Mouse (Mus musculus) R1 (cell line): Measurements from ENCODE around the gene Atg7.

Experiments
- DNase-seq: peaks from one replicate; pipeline ENCODE4 v3.0.0-alpha.2; 2018; ENCODE audit warnings: low read depth, low spot score

Gene Atg7

DNA sequence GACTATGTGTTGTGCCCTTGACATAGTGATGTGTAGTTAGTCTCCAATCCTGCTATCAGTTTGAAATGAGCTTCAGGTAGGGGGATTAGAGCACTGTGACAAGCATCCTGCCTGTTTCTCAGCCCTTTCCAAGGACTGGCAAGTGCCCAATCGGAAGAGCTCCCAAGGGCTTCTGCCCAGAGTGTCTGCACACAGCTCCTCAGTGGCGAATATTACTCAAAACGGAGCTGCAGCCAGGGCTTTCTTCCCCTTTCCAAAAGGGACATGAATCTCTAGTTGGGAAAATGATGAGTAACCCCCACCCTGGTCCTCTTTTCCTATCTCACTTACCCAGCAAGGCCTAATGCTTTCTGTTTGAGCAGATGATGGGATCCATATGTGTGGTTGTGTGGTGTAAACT, 90.8 kb downstream of the Atg7 start:
- no peak for DNase-seq

DNA sequence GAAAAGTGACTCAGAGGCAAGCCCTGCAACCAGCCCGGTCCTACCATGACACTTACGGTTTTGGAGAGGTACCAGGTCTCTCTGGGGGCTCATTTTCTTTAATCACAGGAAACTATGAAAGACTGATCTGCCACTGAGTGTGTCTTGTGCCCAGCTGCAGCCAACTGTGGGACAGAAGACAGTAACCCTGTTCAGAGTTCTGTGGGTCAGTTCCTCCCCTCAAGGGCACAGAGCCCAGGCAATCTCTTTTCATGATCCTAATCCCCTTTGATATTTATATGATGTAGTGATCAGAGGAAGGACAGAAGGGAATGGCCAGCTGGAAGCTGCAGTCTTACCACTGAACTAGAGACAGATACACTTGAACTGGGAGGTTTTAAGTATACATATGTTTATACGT, 92.2 kb downstream of the Atg7 start:
- no peak for DNase-seq

DNA sequence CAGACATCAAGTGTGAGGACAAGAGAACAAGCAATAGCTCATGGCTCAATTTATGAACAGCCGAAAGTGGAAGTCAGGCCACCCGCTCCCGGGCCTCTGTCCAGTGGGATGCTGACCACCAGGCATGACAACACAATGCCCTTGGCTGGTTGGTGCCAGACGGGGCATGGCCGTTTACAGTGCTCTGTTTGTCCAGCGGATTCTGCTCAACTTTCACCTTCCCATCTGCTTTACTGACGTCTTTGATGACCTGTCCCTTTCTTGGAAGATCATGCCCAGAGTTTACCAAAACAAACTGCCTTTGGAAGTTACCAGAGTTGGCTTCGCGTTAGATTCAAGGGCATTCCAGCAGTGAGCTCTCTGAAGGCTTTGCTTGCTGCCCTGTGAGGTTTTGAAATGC, 93.5 kb downstream of the Atg7 start:
- no peak for DNase-seq

DNA sequence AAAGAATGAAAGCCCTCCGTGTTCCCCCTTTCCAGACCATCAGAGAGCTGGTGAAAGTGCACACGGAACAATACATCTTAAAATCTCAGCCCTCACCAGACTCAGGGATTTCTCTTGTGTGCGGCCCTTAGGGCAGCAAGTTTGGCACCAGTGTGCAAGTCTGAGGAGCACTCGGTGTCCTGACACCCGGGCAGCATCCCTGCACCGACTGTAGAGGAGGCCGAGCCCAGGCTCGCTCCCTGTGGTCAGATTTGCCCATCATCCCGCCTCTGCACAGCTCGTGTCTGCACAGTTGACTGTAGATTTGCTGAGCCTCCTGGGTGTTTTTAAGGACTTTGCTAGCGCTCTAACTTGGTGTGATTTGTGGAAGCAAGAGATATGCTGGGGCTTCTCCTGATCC, 94.3 kb downstream of the Atg7 start:
- no peak for DNase-seq

DNA sequence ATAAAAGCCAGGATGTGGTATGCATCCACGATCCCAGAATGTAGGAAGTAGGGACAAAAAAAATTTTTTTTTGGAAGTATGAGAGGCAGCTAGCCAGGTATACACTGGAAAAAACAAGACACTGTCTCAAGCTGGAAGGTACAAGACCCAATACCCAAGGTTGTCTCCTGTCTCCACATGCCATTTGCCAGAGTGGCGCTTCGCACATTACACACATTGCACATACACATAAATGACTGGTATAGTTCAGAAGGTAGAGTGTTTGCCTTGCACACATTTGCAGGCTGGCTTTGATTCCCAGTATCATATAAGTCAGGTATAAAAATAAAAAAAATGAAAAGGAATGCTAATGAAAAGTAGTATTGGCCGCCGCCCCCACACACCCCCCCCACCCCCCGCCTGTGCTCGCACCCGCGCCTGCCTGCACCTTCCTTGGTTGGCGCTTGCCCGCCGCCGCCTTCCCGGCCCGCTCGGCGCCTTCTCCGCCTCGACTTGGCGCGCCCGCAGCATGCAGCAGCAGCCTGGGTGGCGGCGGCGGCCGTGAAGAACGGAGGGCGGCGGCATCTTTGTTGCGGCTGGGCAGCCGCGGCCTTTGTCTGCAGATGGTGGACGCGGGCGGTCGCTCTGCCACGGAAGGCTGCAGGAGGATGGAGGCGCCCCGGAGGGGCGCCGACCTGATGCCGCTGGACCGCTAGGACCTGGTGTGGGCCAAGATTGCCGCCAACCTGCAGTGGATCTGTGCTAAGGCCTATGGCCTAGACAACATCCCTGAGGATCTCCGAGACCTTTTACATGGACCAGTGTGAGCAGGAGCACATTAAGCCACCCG, 95.2 kb downstream of the Atg7 start:
- peak; percentile 5 for DNase-seq

DNA sequence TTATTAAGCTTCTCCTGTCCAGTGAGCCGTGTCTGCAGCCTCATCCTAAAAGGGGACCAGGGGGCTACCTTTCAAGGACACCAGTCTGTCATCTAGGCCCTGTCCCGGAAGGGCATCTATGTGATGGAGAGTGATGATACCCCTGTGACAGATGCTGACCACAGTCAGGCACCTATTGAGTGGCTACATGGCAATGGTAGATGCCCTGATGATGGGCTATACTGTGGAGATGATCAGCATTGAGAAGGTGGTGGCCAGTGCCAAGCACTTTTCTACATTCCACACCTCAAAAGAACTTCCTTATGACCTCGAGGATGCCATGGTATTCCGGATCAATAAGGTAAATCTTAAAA, 95.8 kb downstream of the Atg7 start:
- DNase-seq = no peak

DNA sequence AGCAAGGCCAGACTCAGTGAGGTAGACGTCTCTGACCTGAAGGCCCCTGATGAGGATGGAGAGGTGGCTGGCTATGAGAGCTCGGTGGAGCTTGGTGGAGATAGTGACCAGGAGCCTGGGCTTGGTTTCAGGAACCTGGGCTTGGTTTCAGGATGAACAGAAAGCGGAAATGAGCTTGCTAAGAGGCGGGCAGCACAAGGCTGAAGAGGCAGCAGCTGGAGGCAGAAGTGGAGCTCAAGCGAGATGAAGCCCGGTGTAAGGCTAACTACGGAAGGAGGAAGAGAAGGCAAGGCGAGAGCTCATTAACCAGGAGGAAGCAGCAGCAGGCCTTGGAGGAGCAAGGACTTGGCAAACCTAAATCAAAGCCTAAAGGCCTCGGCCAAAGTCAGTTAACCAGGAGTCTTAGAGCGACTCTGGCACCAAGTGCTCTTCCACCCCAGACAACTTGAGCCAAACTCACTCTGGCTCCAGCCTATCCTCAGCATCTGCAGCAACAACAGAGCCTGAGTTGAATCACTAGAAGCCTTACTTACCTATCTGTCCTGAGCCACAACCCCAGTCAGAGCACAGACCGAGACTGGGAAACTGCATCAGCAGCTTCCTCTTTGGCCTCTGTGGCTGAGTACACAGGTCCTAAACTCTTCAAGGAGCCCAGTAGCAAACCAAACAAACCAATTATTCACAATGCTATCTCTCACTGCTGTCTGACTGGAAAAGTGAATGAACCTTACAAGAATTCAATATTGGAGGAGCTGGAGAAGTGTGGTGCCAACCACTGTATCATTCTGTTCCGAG, 99.5 kb downstream of the Atg7 start:
- DNase-seq = no peak

DNA sequence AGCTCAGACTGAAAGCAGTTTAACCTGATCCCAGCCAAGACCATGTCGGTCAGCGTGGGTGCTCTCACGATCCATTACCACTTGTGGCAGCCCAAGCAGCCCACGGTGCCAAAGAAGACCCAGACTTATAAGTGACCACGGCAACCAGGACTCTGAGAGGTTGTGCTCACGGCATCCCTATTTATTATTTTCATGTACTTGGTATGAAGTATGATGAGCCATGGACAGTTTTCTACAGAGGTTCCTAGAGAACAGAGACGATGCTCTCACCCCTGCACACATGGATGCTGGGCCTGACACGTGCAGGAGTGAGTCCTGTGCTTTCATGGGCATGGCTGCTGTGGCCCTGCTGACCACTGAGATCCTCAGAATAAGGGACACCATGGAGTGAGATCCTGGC, 100.2 kb downstream of the Atg7 start:
- no peak for DNase-seq

DNA sequence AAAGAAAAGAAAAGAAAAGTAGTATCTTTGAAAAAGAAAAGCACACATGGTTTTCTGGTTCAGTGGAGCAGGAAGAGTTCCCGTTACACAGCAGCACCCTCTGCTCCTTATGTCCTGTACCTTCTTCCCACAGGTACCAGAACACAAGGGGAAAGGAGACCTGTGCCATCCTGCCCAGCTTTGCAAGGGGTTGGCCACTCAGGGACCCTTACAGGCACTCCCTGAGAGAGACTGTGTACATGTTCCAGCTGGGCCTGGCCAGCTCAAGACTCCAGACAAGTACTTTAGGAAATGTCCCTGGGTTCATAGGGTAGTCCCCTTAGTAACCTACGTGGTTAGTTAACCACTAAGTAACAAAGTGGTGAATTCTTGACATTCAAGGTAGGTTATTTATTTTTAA, 100.9 kb downstream of the Atg7 start:
- no peak for DNase-seq

DNA sequence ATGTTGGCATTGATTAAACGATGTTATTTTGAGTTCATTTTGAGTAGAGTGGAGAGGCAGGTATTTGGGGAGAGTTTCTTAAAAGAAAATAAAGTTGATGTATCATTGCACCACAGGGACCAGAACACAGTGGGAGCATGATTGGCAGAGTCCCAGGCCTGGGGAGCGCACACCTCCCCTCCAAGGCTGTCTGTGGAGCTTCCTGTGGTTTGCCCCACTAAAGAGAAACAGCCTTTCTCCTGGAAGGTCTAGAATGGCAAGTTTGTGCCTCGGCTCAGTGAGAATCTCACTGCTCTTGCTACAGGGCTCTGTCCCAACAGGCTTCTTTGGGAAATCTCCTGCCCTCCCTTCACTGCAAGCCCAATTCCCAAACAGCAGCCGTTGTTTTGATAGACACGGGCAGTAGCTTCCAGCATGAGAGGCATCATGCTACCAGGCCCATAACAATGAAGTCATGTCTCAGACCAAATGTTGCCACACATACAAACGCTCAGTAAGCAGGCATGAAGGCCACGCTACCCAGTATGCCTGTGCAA, 103.6 kb downstream of the Atg7 start:
- no peak for DNase-seq

DNA sequence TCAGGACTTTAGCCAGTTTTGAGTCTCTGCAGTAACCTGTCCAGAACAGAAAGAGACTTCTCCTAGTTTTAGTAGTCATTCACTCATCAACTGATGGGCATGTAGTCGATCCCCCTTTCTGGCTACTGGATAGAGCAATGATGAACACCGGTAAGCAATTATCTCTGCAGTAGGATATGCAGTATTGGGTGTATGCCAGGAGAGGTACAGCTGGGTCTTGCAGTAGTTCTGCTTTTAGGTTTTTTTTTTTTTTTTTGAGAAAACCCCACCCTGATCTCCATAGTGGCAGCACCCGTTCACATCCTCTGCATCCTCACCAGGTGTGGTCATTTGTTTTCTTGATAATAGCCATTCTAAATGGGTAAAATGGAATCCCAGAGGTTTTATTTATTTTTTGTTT, 105.5 kb downstream of the Atg7 start:
- no peak for DNase-seq

DNA sequence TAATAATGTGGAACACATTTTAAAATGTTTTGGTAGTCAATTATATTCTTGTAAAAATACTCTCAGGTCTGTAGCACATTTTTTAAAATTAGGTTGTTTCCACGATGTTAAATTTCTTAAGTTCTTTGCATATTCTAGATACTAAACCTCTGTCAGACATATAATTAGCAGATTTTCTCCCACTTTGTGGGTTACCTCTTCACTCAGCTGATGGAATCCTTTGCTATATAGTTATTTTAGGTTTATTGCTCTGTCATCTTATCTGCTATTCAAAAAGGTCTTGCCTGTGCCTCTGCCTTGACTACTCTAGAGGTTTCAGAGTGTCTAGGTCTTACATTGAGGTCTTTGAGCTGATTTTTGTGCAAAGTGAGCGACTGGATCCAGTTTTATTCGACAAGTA, 106.0 kb downstream of the Atg7 start:
- DNase-seq = no peak

DNA sequence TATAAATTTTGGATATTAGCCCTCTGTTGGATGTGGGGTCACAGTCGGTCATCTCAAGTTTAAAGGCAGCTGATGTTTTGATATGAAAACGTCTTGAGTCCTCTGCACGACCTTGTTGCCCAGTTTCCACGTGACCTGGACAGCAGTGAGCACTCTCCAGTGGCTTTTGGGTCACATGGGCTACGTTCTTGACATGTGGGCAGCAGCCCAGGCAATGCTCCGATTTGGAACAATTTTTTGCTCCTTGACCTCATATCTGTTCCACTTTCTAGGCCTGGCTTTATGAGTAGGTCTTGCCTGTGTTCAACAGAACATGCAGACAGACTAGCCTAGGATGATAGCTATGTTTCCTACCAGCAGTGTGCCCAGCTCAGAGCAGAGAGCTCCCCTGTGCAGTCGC, 115.9 kb downstream of the Atg7 start:
- no peak for DNase-seq

DNA sequence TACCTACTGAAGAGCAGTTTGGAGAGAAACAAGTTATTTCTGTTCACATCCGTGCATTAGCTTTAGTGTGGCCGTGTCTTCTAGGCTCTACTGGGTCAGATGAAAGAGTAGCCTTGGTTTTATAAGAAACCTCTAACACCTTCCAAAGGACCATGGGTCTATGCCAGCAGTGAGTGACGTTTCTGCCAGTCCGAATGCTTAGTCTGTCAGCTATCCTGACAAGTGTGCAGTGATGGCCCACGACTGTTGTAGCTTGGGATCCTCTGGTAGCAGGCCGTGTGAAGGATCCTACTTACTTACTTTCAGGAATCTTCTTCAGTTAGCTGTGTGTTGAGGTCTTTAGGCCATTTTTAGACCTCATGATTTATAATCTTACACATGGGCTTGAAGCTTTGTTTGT, 123.4 kb downstream of the Atg7 start:
- no peak for DNase-seq

DNA sequence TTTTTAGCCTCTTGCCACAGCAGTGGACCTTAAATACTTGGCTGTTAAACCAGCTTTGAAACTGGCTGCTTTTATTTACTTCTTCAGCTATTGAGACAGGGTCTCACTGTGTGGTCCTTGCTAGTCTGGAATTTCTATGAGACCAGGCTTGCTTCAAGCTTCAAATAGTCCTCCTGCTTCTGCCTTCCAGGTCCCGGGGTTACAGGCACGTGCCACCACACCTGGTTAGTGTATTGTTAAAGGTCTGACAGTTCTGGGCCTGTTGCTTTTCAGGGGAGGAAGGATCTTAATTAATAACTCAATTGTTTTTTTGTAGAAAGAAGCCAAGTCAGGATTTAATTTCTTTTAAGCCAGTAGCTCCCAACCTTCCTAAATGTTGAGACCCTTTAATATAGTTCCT, 124.8 kb downstream of the Atg7 start:
- DNase-seq = no peak

DNA sequence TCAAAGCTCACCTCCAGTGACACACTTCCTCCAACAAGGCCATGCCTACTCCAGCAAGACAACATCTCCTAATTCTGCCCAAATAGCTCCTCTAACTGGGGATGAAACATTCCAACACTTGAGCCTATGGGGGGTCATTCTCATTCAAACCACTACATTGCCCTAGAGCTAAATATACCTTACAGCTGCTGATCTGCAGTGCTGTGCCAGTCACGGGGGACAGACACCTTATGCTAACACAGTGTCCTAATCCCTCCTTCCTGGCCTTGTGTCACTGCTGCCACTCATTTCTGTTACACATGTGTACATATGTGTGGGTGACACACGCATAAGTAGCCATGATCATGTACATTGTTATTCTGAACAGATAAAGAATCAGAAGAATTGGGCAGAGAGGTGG, 127.4 kb downstream of the Atg7 start:
- DNase-seq = no peak

DNA sequence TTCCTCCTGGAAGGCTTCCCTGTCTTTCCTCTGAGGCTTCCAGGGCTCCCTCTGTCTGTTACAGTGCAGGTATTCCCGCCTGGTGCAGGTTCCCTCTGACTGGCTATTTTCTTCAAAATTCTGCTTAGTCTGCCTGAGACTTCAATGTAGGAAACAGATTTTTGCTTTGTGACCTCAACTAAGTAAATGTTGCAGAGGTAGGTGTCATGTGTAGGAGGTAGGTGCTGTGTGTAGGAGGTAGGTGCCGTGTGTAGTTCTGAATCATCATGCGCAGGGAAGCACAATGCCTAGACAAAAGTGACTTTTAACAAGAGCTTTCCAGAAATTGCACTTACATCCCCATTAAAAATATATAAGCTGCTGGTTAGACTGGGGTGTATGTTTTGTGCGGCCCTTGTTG, 128.6 kb downstream of the Atg7 start:
- no peak for DNase-seq

DNA sequence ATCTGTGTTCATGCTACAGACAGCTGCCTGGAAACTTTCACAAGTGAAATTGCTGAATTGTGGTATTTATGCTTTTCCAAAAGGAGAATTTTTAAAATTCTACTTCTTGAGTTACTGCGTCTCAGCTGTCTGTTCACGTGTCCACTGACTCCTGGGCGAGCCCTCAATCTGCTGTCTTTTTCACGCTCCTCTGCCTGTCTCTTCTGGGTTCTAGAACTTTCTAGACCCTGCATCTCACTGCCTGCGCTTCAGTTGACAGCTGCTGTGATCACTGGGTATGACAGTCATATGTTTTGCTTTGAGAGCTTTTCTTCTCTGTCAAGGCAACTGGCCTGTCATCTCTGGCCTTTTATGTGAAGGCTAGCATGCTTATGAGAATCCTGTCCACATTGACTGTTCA, 132.3 kb downstream of the Atg7 start:
- no peak for DNase-seq

DNA sequence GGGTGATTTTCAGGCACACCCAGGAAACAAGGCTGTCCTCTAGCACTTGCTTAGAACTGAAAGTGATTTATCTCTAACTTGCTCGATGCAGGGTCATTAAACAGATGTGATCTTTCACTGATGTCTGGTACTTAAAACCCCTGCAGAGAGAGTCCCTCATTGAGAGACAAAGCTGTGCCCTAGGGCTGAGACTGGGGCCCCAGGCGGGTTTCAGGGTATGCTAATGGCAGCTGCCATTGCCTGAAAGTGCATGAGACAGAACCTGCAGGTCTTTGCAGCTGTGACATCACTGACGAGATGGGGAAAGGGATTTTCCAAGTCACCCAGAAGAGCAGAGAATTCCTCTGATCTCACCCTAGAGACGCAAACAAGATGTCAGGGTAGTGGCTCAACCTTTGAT, 135.0 kb downstream of the Atg7 start:
- DNase-seq = peak; percentile 10

DNA sequence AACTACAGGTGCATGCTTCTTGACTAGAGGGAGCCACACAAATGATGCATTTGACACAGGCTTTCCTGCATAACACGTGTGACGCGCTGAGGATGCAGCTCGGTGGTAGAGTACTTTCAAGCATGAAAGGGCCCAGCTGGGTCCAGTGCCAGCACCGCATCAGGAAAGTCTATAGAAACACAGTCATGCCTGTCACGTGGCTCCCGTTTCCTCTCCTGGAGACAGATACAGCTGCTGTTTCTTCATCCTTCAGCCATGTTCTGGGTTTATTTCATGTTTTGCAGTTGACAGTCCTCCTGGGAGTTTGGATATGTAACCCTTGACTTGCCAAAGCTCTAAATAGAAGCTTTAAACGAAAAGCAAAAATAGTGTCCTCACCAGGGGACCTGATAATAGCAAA, 135.8 kb downstream of the Atg7 start:
- no peak for DNase-seq

DNA sequence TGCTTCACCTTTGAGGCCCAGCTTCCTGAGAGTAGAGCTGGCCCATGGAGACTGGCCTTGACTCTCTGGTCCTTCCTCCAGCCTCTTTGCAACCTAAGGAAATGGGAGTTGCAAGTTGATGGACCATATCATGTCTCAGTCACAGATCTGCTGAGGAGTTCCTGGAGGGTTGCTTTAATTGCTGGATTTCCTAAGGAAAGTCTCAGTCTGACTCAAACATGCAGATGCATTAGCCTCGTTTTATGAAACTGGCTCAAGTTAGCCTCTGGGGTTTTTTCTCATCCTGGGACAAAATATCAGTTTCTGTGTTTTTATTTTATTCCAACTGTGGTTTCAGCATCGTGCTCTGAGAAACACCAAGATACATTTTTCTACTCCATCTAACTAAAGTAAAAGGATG, 137.7 kb downstream of the Atg7 start:
- no peak for DNase-seq

DNA sequence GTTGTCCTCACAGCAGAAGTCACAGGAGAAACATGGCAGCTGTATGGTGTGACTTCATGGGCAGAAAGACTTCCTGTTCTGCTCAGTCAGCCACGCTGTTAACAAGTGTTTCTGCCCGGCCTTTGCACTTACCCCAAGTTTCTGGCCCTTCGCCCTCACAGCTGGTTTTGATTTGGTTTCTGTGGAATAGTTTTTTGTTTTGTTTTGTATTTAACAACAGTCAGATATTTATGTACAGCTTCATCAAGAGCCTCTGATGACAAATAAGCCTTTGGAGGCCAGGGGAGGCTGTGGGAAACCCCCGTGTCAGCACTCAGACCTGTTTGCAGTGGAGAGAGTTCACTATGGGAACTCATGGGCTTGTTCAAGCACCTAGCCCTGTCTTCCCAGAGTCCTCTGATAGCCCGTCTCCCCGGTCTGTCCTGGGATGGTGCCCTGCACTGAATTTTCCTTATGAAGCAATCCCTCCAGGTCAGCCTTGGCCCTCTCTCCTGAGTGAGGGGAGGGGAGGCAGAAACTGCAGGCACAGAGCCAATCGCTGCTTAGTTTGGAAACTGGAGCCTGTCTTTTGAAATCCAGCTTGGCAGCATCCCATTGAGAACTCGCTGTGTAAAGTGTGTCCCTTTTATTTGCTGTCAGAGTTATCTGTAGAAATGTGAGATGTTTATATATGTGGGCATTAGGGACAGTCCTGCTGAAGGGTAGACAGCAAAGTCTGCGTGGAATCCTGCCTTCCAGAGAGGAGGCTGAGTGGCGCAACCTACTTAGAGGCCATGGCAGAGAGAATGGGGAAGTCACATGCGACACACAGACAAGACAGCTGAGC, 138.7 kb downstream of the Atg7 start:
- DNase-seq = no peak
